Mouse (Mus musculus): ENCODE data around the gene Pafah1b1. TPM values are rescaled to one million over a fixed set of nuclear protein-coding genes. Genes with fewer than 3 reads are reported as not detected.

Gene Pafah1b1
- total RNA-seq, 1 experiment: 64.6 TPM

DNA sequence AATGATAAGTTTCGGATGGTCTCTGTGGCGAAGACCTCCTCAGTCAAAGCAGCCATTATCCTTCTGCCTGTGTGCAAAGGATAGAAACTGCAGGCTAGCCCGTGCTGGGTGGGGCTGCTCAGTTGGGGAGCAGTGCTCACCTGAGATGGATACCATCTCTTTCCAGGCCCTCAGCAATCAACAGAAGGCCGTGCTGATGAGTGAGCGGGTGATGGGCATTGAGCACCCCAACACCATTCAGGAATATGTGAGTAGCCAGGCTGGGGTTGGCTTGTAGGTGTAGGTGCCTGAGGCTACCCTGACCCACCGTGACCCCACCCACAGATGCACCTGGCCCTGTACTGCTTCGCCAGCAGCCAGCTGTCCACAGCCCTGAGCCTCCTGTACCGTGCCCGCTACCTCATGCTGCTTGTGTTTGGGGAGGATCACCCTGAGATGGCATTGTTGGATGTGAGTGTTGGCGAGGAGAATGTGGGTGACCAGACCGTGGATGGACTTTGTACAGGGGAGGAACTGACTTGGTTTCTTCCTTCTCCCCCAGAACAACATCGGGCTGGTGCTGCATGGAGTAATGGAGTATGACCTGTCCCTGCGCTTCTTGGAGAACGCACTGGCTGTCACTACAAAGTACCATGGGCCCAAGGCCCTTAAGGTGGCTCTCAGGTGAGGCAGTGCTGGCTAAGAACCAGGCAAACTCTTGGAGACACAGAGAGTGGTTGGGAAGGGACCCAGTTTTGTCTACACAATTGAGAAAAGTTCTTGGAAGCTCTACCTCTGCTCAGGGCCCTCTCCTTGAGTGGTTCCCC, 57.5 kb downstream of the Pafah1b1 start:
- Histone ChIP-seq H3K4me1 (ENCODE audit: control insufficient read depth in 2 of 2, insufficient read depth in 2 of 2, low read length in 2 of 2, poor library complexity in 1 of 2) (no peaks in the 10 kb centered on the region), H3K9ac (ENCODE audit: insufficient read depth, low read depth, low read length, poor library complexity, severe bottlenecking) (no peak overlapping the region), H3K36me3 (ENCODE audit: control insufficient read depth, insufficient read depth, low read length, poor library complexity, severe bottlenecking) (peaks cover 76% of the 10 kb centered on the region), H3K27ac (ENCODE audit: insufficient read depth, low read depth, low read length, poor library complexity, severe bottlenecking) (no peak overlapping the region), H3K4me3 (ENCODE audit: insufficient read depth in 1 of 2, low read depth in 1 of 2, low read length in 2 of 2, poor library complexity in 1 of 2, severe bottlenecking in 1 of 2) (no peak overlapping the region), H3K9me3 (ENCODE audit: control insufficient read depth, insufficient read depth, low read depth, low read length) (no peaks in the 10 kb centered on the region)
- in situ Hi-C loops (cut with MboI; ENCODE audit: low sequenced_read_pairs in 2 of 2, unreplicated experiment in 2 of 2): loop anchor here in 1 of 2 experiments (25.0 kb wide), 1 partner anchor 820 kb away; the partner anchor contains the start of gene Prpf8
- TF ChIP-seq CHD2 (IDR thresholded peaks at IDR 0.05; ENCODE audit: low read depth, low read length): no peak
- no peak for DNase-seq (ENCODE audit: low read depth, low spot score)

GRCm38 (mm10) chr11:74666284-74666652, 58.2 kb downstream of the Pafah1b1 start:
- TF ChIP-seq ZC3H11A (IDR thresholded peaks at IDR 0.05; ENCODE audit: borderline replicate concordance, low read depth, low read length): no peak
- TF ChIP-seq CHD2 (IDR thresholded peaks at IDR 0.05; ENCODE audit: low read depth, low read length): no peak
- no peak for TF ChIP-seq ZNF384 (IDR thresholded peaks at IDR 0.05; ENCODE audit: low read depth, low read length)
- no peak for TF ChIP-seq HCFC1 (IDR thresholded peaks at IDR 0.05; ENCODE audit: borderline replicate concordance, insufficient read depth, low read length)
- TF ChIP-seq MAFK (IDR thresholded peaks at IDR 0.05; ENCODE audit: insufficient read depth, low read depth, low read length): no peak
- no peaks in the 10 kb centered on the region for H3K9me3 ChIP-seq (ENCODE audit: control insufficient read depth, insufficient read depth, low read depth, low read length)
- in situ Hi-C loops (cut with MboI; ENCODE audit: low sequenced_read_pairs in 2 of 2, unreplicated experiment in 2 of 2): loop anchor here in 1 of 2 experiments (25.0 kb wide), 1 partner anchor 821 kb away; the partner anchor contains the start of gene Prpf8
- no peak overlapping the region for H3K27ac ChIP-seq (ENCODE audit: insufficient read depth, low read depth, low read length, poor library complexity, severe bottlenecking)
- H3K36me3 ChIP-seq (ENCODE audit: control insufficient read depth, insufficient read depth, low read length, poor library complexity, severe bottlenecking): peaks cover 83% of the 10 kb centered on the region
- no peak overlapping the region for H3K4me3 ChIP-seq (ENCODE audit: insufficient read depth in 1 of 2, low read depth in 1 of 2, low read length in 2 of 2, poor library complexity in 1 of 2, severe bottlenecking in 1 of 2)
- DNase-seq (ENCODE audit: low read depth, low spot score): no peak
- H3K9ac ChIP-seq (ENCODE audit: insufficient read depth, low read depth, low read length, poor library complexity, severe bottlenecking): no peak overlapping the region
- no peaks in the 10 kb centered on the region for H3K4me1 ChIP-seq (ENCODE audit: control insufficient read depth in 2 of 2, insufficient read depth in 2 of 2, low read length in 2 of 2, poor library complexity in 1 of 2)

DNA sequence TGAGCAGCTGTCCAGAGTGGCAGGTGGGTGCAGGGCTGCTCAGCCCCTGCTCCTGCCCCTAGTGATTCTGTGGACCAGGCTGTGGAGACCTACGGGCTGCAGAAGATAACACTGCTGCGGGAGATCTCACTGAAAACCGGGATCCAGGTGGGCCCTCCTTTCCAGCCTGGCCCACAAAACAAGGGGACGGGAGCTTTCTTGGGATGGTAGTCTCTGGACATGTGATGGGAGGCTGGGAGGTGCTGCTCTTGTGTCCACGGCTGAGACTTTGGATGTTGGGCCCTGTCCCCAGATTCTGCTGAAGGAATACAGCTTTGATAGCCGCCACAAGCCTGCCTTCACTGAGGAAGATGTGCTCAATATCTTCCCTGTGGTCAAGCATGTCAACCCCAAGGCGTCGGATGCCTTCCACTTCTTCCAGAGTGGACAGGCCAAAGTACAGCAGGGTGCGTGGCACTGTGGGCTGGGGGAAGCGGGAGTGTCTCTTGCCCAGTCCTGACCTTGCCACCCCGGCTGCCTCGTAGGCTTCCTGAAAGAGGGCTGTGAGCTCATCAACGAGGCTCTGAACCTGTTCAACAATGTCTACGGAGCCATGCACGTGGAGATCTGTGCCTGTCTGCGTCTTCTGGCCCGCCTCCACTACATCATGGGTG, 58.7 kb downstream of the Pafah1b1 start:
- DNase-seq (ENCODE audit: low read depth, low spot score): no peak
- in situ Hi-C loops (cut with MboI; ENCODE audit: low sequenced_read_pairs in 2 of 2, unreplicated experiment in 2 of 2): loop anchor here in 1 of 2 experiments (25.0 kb wide), 1 partner anchor 822 kb away; the partner anchor contains the start of gene Prpf8
- H3K27ac ChIP-seq (ENCODE audit: insufficient read depth, low read depth, low read length, poor library complexity, severe bottlenecking): no peak overlapping the region
- H3K9me3 ChIP-seq (ENCODE audit: control insufficient read depth, insufficient read depth, low read depth, low read length): no peaks in the 10 kb centered on the region
- H3K9ac ChIP-seq (ENCODE audit: insufficient read depth, low read depth, low read length, poor library complexity, severe bottlenecking): no peak overlapping the region
- H3K4me1 ChIP-seq (ENCODE audit: control insufficient read depth in 2 of 2, insufficient read depth in 2 of 2, low read length in 2 of 2, poor library complexity in 1 of 2): no peaks in the 10 kb centered on the region
- TF ChIP-seq ZC3H11A (IDR thresholded peaks at IDR 0.05; ENCODE audit: borderline replicate concordance, low read depth, low read length) (no peak), CHD2 (IDR thresholded peaks at IDR 0.05; ENCODE audit: low read depth, low read length) (no peak), MAFK (IDR thresholded peaks at IDR 0.05; ENCODE audit: insufficient read depth, low read depth, low read length) (no peak), HCFC1 (IDR thresholded peaks at IDR 0.05; ENCODE audit: borderline replicate concordance, insufficient read depth, low read length) (no peak), ZNF384 (IDR thresholded peaks at IDR 0.05; ENCODE audit: low read depth, low read length) (no peak)
- no peak overlapping the region for H3K4me3 ChIP-seq (ENCODE audit: insufficient read depth in 1 of 2, low read depth in 1 of 2, low read length in 2 of 2, poor library complexity in 1 of 2, severe bottlenecking in 1 of 2)
- peaks cover 87% of the 10 kb centered on the region for H3K36me3 ChIP-seq (ENCODE audit: control insufficient read depth, insufficient read depth, low read length, poor library complexity, severe bottlenecking)

- DNase-seq (ENCODE audit: low read depth, low spot score): no peak
- in situ Hi-C loops (cut with MboI; ENCODE audit: low sequenced_read_pairs in 2 of 2, unreplicated experiment in 2 of 2): loop anchor here in 1 of 2 experiments (25.0 kb wide), 1 partner anchor 822 kb away; the partner anchor contains the start of gene Prpf8
- H3K9me3 ChIP-seq (ENCODE audit: control insufficient read depth, insufficient read depth, low read depth, low read length): no peaks in the 10 kb centered on the region
- no peak overlapping the region for H3K27ac ChIP-seq (ENCODE audit: insufficient read depth, low read depth, low read length, poor library complexity, severe bottlenecking)
- no peak for TF ChIP-seq ZNF384 (IDR thresholded peaks at IDR 0.05; ENCODE audit: low read depth, low read length)
- no peak for TF ChIP-seq MAFK (IDR thresholded peaks at IDR 0.05; ENCODE audit: insufficient read depth, low read depth, low read length)
- no peak for TF ChIP-seq HCFC1 (IDR thresholded peaks at IDR 0.05; ENCODE audit: borderline replicate concordance, insufficient read depth, low read length)
- no peak for TF ChIP-seq CHD2 (IDR thresholded peaks at IDR 0.05; ENCODE audit: low read depth, low read length)
- no peak for TF ChIP-seq ZC3H11A (IDR thresholded peaks at IDR 0.05; ENCODE audit: borderline replicate concordance, low read depth, low read length)
- H3K4me3 ChIP-seq (ENCODE audit: insufficient read depth in 1 of 2, low read depth in 1 of 2, low read length in 2 of 2, poor library complexity in 1 of 2, severe bottlenecking in 1 of 2): no peak overlapping the region
- no peak overlapping the region for H3K9ac ChIP-seq (ENCODE audit: insufficient read depth, low read depth, low read length, poor library complexity, severe bottlenecking)
- H3K4me1 ChIP-seq (ENCODE audit: control insufficient read depth in 2 of 2, insufficient read depth in 2 of 2, low read length in 2 of 2, poor library complexity in 1 of 2): no peaks in the 10 kb centered on the region
- peaks cover 90% of the 10 kb centered on the region for H3K36me3 ChIP-seq (ENCODE audit: control insufficient read depth, insufficient read depth, low read length, poor library complexity, severe bottlenecking)
Observed at GRCm38 (mm10) chr11:74664906-74665305, 59.6 kb downstream of the Pafah1b1 start.

All from ES-E14 (cell line).